21 mouse cellular contexts compared by ENCODE assay signal in genomic region chr14:86463388-86463787, GRCm38 (mm10).
"Had no signal": no experiment of that assay in that cellular context is flagged by ENCODE, and none has a peak within 500 bp of the region (broad histone marks: within the 10 kb centered on the region; RNA-seq: fewer than 3 reads in every experiment).

No protein-coding gene starts in this region.

- ATAC-seq: liver, postnatal 0 days; lung, postnatal 0 days; midbrain, embryonic 15.5 days had no signal

- H3K36me3 ChIP-seq: midbrain, embryonic 12.5 days; midbrain, embryonic 15.5 days; neural tube, embryonic 12.5 days; neural tube, embryonic 15.5 days had no signal

- H3K4me1 ChIP-seq: midbrain, embryonic 12.5 days; midbrain, embryonic 15.5 days; neural tube, embryonic 12.5 days; neural tube, embryonic 15.5 days had no signal

- H3K27me3 ChIP-seq: neural tube, embryonic 12.5 days; neural tube, embryonic 15.5 days had no signal

- H3K4me2 ChIP-seq: lung, embryonic 14.5 days; midbrain, embryonic 12.5 days; midbrain, embryonic 15.5 days; neural tube, embryonic 12.5 days; neural tube, embryonic 15.5 days had no signal

- H3K9me3 ChIP-seq: midbrain, embryonic 12.5 days; midbrain, embryonic 15.5 days; neural tube, embryonic 12.5 days; neural tube, embryonic 15.5 days had no signal

- H3K9ac ChIP-seq: liver, embryonic 14.5 days; liver, postnatal 0 days; lung, embryonic 14.5 days; midbrain, embryonic 12.5 days; midbrain, embryonic 15.5 days; neural tube, embryonic 12.5 days; neural tube, embryonic 15.5 days had no signal

- DNase-seq: kidney, postnatal 14 days; kidney, postnatal 4 days; layer of hippocampus, adult 9-11 months; layer of hippocampus, postnatal 36 days; liver, postnatal 0 days; lung, embryonic 14.5 days; right cerebral cortex, adult 18-20 months; right cerebral cortex, postnatal 14 days; right cerebral cortex, postnatal 4 days; thymus, adult 2 months; thymus, postnatal 14 days; thymus, postnatal 4 days had no signal

- H3K4me3 ChIP-seq: left cerebral cortex, adult 2 months; midbrain, embryonic 12.5 days; midbrain, embryonic 15.5 days; neural tube, embryonic 12.5 days; neural tube, embryonic 15.5 days had no signal

- H3K27ac ChIP-seq: left cerebral cortex, adult 2 months; liver, embryonic 14.5 days; macrophage; midbrain, embryonic 12.5 days; midbrain, embryonic 15.5 days; neural tube, embryonic 12.5 days; neural tube, embryonic 15.5 days; stomach, postnatal 0 days had no signal
